Mouse (Mus musculus): ENCODE results near the gene Adamts15.

Gene Adamts15

GRCm38 (mm10) chr9:30879947-30880273 is 42.3 kb downstream of the Adamts15 start:
- DNase-seq (ENCODE audit: low spot score in 2 of 2) = no peak

- DNase-seq (ENCODE audit: low spot score in 2 of 2) = no peak
Measured at GRCm38 (mm10) chr9:30879248-30879946, 42.9 kb downstream of the Adamts15 start.

- DNase-seq (ENCODE audit: low spot score in 2 of 2) = no peak
Measured at GRCm38 (mm10) chr9:30876552-30876951, 45.7 kb downstream of the Adamts15 start.

- no peak for DNase-seq (ENCODE audit: low spot score in 2 of 2)
Measured at GRCm38 (mm10) chr9:30855837-30856236, 66.4 kb downstream of the Adamts15 start.

GRCm38 (mm10) chr9:30851841-30852240 is 70.4 kb downstream of the Adamts15 start:
- DNase-seq (ENCODE audit: low spot score in 2 of 2) = no peak

GRCm38 (mm10) chr9:30849951-30850350 is 72.3 kb downstream of the Adamts15 start:
- no peak for DNase-seq (ENCODE audit: low spot score in 2 of 2)

GRCm38 (mm10) chr9:30849444-30849843 is 72.8 kb downstream of the Adamts15 start:
- DNase-seq (ENCODE audit: low spot score in 2 of 2) = no peak

All from cerebellum, postnatal 4 days (tissue).